Mouse (Mus musculus) small intestine, adult 2 months (tissue): ENCODE data around the gene Ift22. TPM values are rescaled to one million over a fixed set of nuclear protein-coding genes. Genes with fewer than 3 reads are reported as not detected.
"Not testable (repeated sequence)": the region's sequence is repeated elsewhere in the genome, so short reads cannot be mapped to it uniquely, and the experiment has no call there.

Experiments
- H3K27ac ChIP-seq: fragments of 200-500 bp; 2 replicates; pipeline ENCODE4 v1.5.1; 2012; ENCODE audit warnings: low read depth, low read length, control low read depth, inconsistent platforms; ENCODE audit not compliant: insufficient read depth
- H3K27me3 ChIP-seq: fragments of 200-500 bp; 2 replicates; pipeline ENCODE4 v1.6.1; 2012; ENCODE audit warnings: mild to moderate bottlenecking, moderate library complexity, low read length, inconsistent platforms; ENCODE audit not compliant: control insufficient read depth, insufficient read depth
- H3K36me3 ChIP-seq: fragments of 200-500 bp; 2 replicates; pipeline ENCODE4 v1.6.1; 2012; ENCODE audit warnings: mild to moderate bottlenecking, low read length, control low read depth, inconsistent platforms; ENCODE audit not compliant: control insufficient read depth, insufficient read depth
- H3K4me1 ChIP-seq: fragments of 200-500 bp; 2 replicates; pipeline ENCODE4 v1.6.1; 2012; ENCODE audit warnings: low read length, inconsistent platforms, mixed read lengths; ENCODE audit not compliant: control insufficient read depth, insufficient read depth, insufficient read length
- H3K4me3 ChIP-seq: fragments of 200-500 bp; 2 replicates; pipeline ENCODE4 v1.5.1; 2012; ENCODE audit warnings: low read depth, mild to moderate bottlenecking, control low read depth, inconsistent platforms, low read length, moderate library complexity
- CTCF ChIP-seq: fragments of 200-500 bp; IDR thresholded peaks from 2 replicates; pipeline ENCODE4 v1.5.1; 2012; ENCODE audit warnings: low read depth, mild to moderate bottlenecking, control low read depth, inconsistent platforms, low read length, moderate library complexity, mixed read lengths; ENCODE audit not compliant: insufficient replicate concordance, insufficient read length; ENCODE audit errors: extremely low read depth
- POLR2A ChIP-seq: fragments of 200-500 bp; IDR thresholded peaks from 2 replicates; pipeline ENCODE4 v1.6.1; 2012; ENCODE audit warnings: low read depth, mild to moderate bottlenecking, control low read depth, inconsistent platforms, low read length, moderate library complexity
- WGBS: fragments of 180-500 bp; shearing (Covaris S2); methylation state at CpG from one replicate; pipeline ENCODE4 v1.1.7; 2018; 5-methylcytosine and 5-hydroxymethylcytosine counted together
- polyA plus RNA-seq: library from polyadenylated mRNA; depleted of rRNA; stranded (reverse); fragments of >200 nt; gene quantifications from 2 replicates; pipeline ENCODE4 v1.2.3, GENCODE M21; 2012

The Ift22 gene
- polyA plus RNA-seq, 1 experiment = 11.1 TPM

DNA sequence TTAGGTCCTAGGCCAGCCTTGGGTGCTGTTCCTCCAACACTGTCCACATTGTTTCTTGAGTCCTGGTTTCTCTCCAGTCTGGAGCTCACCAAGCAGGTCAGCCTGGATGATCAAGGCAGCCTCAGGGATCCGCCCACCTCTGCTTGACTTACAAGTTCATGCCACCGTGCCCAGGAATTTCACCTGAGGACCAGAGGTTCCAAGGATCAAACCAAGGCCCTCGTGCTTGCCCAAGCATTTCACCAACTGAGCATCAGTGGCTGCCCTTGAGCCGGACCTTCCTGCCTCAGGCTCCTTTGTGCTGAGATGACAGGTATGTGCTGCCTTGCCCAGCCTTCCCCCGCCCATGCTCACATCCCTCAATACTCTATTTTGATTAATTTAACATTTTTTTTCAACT lies 29.7 kb downstream of the Ift22 start:
- TF ChIP-seq CTCF = no peak
- TF ChIP-seq POLR2A = no peak
- H3K4me3 ChIP-seq = no peak overlapping the region
- no peaks in the 10 kb centered on the region for H3K27me3 ChIP-seq
- H3K36me3 ChIP-seq = no peaks in the 10 kb centered on the region
- H3K4me1 ChIP-seq = 0 out of 2 replicates have a peak, but pooled peaks cover 3% of the 10 kb centered on the region
- no peak overlapping the region for H3K27ac ChIP-seq
- WGBS = 72% methylated on average over 5 of the region's 5 CpGs

DNA sequence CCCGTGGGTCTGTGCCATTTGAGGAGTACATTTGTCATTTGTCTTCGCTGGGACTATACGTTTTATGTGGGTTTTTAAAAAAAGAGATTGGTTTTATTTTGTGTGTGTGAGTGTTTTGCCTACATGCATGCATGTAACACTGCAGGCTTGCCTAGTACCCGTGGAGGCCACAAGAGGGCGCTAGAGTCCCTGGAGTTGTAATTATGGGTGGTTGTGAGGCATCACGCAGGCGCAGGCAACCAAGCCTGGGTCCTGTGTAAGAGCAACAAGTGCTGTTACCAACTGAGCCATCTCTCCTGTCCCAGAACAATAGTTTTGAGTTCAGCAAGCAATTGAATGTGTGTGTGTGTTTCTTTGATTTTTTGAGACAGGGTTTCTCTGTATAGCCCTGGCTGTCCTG lies 31.3 kb downstream of the Ift22 start:
- WGBS = 72% methylated on average over 7 of the region's 7 CpGs
- TF ChIP-seq POLR2A (no peak), CTCF (peak; percentile 65; the same call in 1 of the 2 replicates)
- Histone ChIP-seq H3K4me1 (no peaks in the 10 kb centered on the region), H3K36me3 (no peaks in the 10 kb centered on the region), H3K27ac (no peak overlapping the region), H3K27me3 (no peaks in the 10 kb centered on the region), H3K4me3 (no peak overlapping the region)

DNA sequence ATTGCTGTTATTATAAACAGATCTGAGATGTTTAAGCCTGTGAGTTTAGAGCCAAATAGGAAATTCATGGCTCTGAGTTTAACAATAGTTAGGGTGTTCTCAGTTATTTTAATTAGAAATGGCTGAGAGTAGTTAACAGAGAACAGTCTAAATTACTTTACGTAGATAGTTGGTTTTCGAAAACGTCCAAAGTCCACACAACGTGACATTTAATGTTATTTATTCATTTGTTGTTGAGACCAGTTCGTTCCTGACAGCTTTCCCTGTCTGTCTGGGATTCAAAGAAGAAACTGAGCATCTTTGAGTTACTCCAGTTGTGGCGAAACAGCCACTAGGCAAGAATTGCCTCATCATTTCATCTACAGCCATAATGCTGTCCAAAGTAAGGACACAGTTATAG lies 32.1 kb downstream of the Ift22 start:
- H3K27ac ChIP-seq, H3K36me3 ChIP-seq, H3K27me3 ChIP-seq, H3K4me1 ChIP-seq, H3K4me3 ChIP-seq: not testable (repeated sequence)
- 52% methylated on average over 6 of the region's 6 CpGs for WGBS

DNA sequence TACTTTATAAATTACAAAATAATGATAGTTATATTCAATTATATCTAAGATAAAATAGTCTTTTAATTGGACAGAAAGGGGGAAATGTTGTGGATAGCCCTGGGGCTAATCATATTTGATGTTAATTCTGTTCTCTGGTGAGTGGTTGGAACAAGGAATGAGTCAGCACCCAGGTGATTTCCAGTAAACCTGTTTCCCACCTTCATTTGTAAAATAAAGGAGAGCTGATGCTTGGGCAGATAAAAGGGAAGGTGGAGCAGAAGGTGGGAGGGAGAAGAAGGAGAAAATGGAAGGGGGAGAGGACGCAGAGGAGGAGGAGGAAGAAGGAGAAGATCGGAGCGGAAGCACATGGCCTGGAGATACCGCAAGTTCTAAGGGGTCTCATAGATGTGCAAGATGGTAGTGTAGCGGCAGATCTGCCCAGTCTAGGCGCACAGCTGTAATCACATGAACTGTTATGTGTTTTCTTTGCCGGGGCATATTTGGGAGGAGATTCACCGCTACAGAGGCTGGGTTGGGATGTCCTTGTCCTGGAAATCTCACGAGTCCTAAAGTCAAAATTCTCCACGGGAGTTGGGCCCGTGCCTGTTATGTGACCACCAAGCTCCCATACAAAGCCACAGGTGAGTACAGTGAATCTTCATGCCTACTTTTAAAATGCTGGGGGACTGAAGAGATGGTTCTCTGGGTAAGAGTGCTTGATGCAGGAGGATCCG lies 33.1 kb downstream of the Ift22 start:
- Histone ChIP-seq H3K27ac (no peak overlapping the region), H3K4me1 (no peaks in the 10 kb centered on the region), H3K4me3 (no peak overlapping the region), H3K36me3 (no peaks in the 10 kb centered on the region), H3K27me3 (no peaks in the 10 kb centered on the region)
- WGBS = 88% methylated on average over 12 of the region's 12 CpGs
- TF ChIP-seq CTCF = no peak
- TF ChIP-seq POLR2A = no peak

DNA sequence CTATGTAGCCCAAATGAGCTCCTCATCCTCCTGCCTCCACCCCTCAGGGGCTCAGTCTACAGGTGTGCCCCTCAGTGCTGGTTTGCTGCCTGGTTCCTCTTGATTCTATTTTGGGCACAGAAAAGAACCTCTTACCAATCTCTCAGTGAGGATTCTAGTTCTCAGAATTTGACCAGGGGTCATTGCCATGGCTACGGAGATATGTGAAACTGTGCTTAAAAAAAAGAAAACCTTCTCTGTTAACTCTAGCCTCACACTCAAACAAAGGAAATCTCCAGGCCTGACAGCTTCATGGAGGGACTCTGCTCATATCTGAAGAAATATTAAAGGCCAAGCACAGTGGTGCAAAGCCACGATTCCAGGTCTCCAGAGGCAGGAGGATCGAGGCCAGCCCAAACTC lies 34.8 kb downstream of the Ift22 start:
- H3K4me1 ChIP-seq = no peaks in the 10 kb centered on the region
- H3K4me3 ChIP-seq = no peak overlapping the region
- no peaks in the 10 kb centered on the region for H3K36me3 ChIP-seq
- 70% methylated on average over 3 of the region's 3 CpGs for whole genome bisulfite sequencing
- no peaks in the 10 kb centered on the region for H3K27me3 ChIP-seq
- no peak overlapping the region for H3K27ac ChIP-seq
- TF ChIP-seq CTCF (no peak), POLR2A (no peak)

DNA sequence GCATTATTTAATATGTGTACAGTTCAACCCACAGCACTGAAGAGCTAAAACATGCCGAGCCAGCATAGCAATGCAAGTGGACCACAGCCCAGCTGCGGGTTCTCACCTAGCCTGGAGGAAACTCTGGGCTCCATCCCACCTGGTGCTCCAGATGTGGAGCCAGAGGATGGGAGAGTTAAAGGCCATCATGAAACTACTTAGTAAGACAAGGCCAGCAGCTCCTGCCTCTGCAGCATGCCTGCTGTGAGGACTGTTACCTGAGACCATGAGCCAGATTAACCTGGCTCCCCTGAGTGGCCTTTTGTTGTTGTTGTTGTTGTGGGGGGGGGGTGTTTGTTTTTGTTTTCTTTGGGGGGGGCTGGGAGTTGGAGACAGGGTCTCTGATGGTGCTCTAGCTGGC lies 35.4 kb downstream of the Ift22 start:
- Histone ChIP-seq H3K4me1 (no peaks in the 10 kb centered on the region), H3K27ac (no peak overlapping the region), H3K4me3 (no peak overlapping the region), H3K36me3 (no peaks in the 10 kb centered on the region), H3K27me3 (no peaks in the 10 kb centered on the region)
- TF ChIP-seq POLR2A (no peak), CTCF (no peak)
- 89% methylated on average over 2 of the region's 2 CpGs for WGBS

DNA sequence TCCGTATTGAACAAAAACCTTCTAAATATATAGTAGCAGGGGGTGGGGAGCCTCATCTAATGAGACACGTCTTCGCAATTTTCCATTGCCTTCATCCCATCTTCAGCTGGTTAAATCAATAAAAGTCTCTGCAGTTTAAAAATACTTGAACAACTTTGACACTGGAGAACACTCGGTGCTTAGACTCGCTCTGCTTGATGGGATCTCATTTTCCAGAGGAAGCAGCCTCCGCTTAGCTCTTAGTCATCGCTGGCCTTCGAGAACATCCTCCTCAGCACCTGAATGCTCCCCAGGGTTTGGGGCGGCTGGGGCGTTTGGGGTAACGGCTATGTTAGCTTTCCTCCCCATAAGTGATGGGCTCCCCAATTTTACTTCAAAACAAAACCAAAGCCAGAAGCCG lies 37.1 kb downstream of the Ift22 start:
- no peak for TF ChIP-seq POLR2A
- TF ChIP-seq CTCF = no peak
- Histone ChIP-seq H3K27ac (no peak overlapping the region), H3K36me3 (no peaks in the 10 kb centered on the region), H3K4me3 (no peak overlapping the region), H3K27me3 (no peaks in the 10 kb centered on the region), H3K4me1 (no peaks in the 10 kb centered on the region)
- 79% methylated on average over 12 of the region's 12 CpGs for WGBS
